Mouse (Mus musculus) heart, postnatal 0 days (tissue): Measurements from ENCODE around the gene Lamtor3.

ENCODE experiments used
- CTCF ChIP-seq: IDR thresholded peaks from 2 replicates; pipeline ENCODE4 v1.5.1; 2016; ENCODE audit warnings: antibody characterized with exemption, control low read depth, low read depth
- EP300 ChIP-seq: IDR thresholded peaks from 2 replicates; pipeline ENCODE4 v1.6.1; 2016; ENCODE audit warnings: antibody characterized with exemption, low read depth

- TF ChIP-seq CTCF, result no peak
- no peak for TF ChIP-seq EP300
Measured at GRCm38 (mm10) chr3:137951819-137952218, 33.5 kb downstream of the Lamtor3 start.
